Mouse (Mus musculus) thymus, adult 2 months (tissue): ENCODE results near the gene Eif2ak4. TPM values are rescaled to one million over a fixed set of nuclear protein-coding genes. Genes with fewer than 3 reads are reported as not detected.
A peak's percentile ranks its signal among the peaks of the same experiment; 100 is the strongest.

Experiments
- DNase-seq: peaks from one replicate; pipeline ENCODE4 v3.0.0; 2021
- H3K27ac ChIP-seq: fragments of 200-500 bp; 2 replicates; pipeline ENCODE4 v1.5.1; 2012; ENCODE audit warnings: low read length, control low read depth; ENCODE audit not compliant: control insufficient read depth, insufficient read depth
- H3K27me3 ChIP-seq: fragments of 200-500 bp; 2 replicates; pipeline ENCODE4 v1.6.1; 2012; ENCODE audit warnings: mild to moderate bottlenecking, low read length, moderate library complexity, mixed read lengths; ENCODE audit not compliant: control insufficient read depth, insufficient read depth
- H3K36me3 ChIP-seq: fragments of 200-500 bp; 2 replicates; pipeline ENCODE4 v1.6.1; 2012; ENCODE audit warnings: mild to moderate bottlenecking, low read length, moderate library complexity; ENCODE audit not compliant: control insufficient read depth, insufficient read depth
- H3K4me1 ChIP-seq: fragments of 200-500 bp; replicated peaks from 2 replicates; pipeline ENCODE4 v1.6.1; 2012; ENCODE audit warnings: low read length; ENCODE audit not compliant: control insufficient read depth, insufficient read depth
- H3K4me3 ChIP-seq: fragments of 200-500 bp; 2 replicates; pipeline ENCODE4 v1.5.1; 2012; ENCODE audit warnings: mild to moderate bottlenecking, low read length, control low read depth, moderate library complexity; ENCODE audit not compliant: control insufficient read depth, insufficient read depth
- CTCF ChIP-seq: fragments of 200-500 bp; IDR thresholded peaks from 2 replicates; pipeline ENCODE4 v1.5.1; 2012; ENCODE audit warnings: mild to moderate bottlenecking, control low read depth, low read length, moderate library complexity, borderline replicate concordance; ENCODE audit not compliant: control insufficient read depth, poor library complexity, insufficient read depth; ENCODE audit errors: extremely low read depth
- POLR2A ChIP-seq: fragments of 200-500 bp; IDR thresholded peaks from 2 replicates; pipeline ENCODE4 v1.6.1; 2012; ENCODE audit warnings: mild to moderate bottlenecking, low read length, control low read depth, moderate library complexity; ENCODE audit not compliant: control insufficient read depth, poor library complexity, insufficient read depth; ENCODE audit errors: extremely low read depth
- WGBS: fragments of 180-500 bp; shearing (Covaris S2); methylation state at CpG from one replicate; pipeline ENCODE4 v1.1.7; 2018; 5-methylcytosine and 5-hydroxymethylcytosine counted together
- polyA plus RNA-seq: library from polyadenylated mRNA; depleted of rRNA; stranded (reverse); fragments of >200 nt; gene quantifications from 2 replicates; pipeline ENCODE4 v1.2.3, GENCODE M21; 2012

The Eif2ak4 gene
- polyA plus RNA-seq, 1 experiment, result 9.0 TPM

GRCm38 (mm10) chr2:118418076-118418475 lies 29.7 kb downstream of the Eif2ak4 start:
- TF ChIP-seq POLR2A, result no peak
- TF ChIP-seq CTCF, result no peak
- Histone ChIP-seq H3K27me3 (no peaks in the 10 kb centered on the region), H3K4me1 (no peaks in the 10 kb centered on the region), H3K4me3 (no peak overlapping the region), H3K27ac (no peak overlapping the region), H3K36me3 (no peaks in the 10 kb centered on the region)
- WGBS, result 96% methylated on average over 4 of the region's 4 CpGs
- no peak for DNase-seq

GRCm38 (mm10) chr2:118421951-118422350 lies 33.5 kb downstream of the Eif2ak4 start:
- Histone ChIP-seq H3K36me3 (no peaks in the 10 kb centered on the region), H3K27ac (no peak overlapping the region), H3K4me1 (no peaks in the 10 kb centered on the region), H3K27me3 (no peaks in the 10 kb centered on the region), H3K4me3 (no peak overlapping the region)
- DNase-seq, result no peak
- WGBS, result 97% methylated on average over 15 of the region's 15 CpGs
- TF ChIP-seq CTCF (no peak), POLR2A (no peak)

- Histone ChIP-seq H3K27me3 (no peaks in the 10 kb centered on the region), H3K36me3 (no peaks in the 10 kb centered on the region), H3K4me3 (no peak overlapping the region), H3K4me1 (no peaks in the 10 kb centered on the region), H3K27ac (no peak overlapping the region)
- WGBS, result 93% methylated on average over 8 of the region's 8 CpGs
- DNase-seq, result no peak
- TF ChIP-seq CTCF, result no peak
- TF ChIP-seq POLR2A, result no peak
Measured at GRCm38 (mm10) chr2:118422385-118422784, 34.0 kb downstream of the Eif2ak4 start.

- Histone ChIP-seq H3K4me3 (no peak overlapping the region), H3K4me1 (no peaks in the 10 kb centered on the region), H3K27ac (no peak overlapping the region), H3K27me3 (no peaks in the 10 kb centered on the region), H3K36me3 (no peaks in the 10 kb centered on the region)
- TF ChIP-seq CTCF (no peak), POLR2A (no peak)
- 96% methylated on average over 6 of the region's 6 CpGs for WGBS
- no peak for DNase-seq
Measured at GRCm38 (mm10) chr2:118428296-118428695, 39.9 kb downstream of the Eif2ak4 start.

GRCm38 (mm10) chr2:118429297-118429696 lies 40.9 kb downstream of the Eif2ak4 start:
- Histone ChIP-seq H3K27me3 (no peaks in the 10 kb centered on the region), H3K4me1 (no peaks in the 10 kb centered on the region), H3K27ac (no peak overlapping the region), H3K36me3 (no peaks in the 10 kb centered on the region), H3K4me3 (no peak overlapping the region)
- TF ChIP-seq POLR2A, result no peak
- DNase-seq, result no peak
- 78% methylated on average over 9 of the region's 9 CpGs for WGBS

GRCm38 (mm10) chr2:118430630-118431029 lies 42.2 kb downstream of the Eif2ak4 start:
- WGBS, result 96% methylated on average over 16 of the region's 16 CpGs
- TF ChIP-seq POLR2A (no peak), CTCF (no peak)
- no peak overlapping the region for H3K4me3 ChIP-seq
- no peak overlapping the region for H3K27ac ChIP-seq
- no peaks in the 10 kb centered on the region for H3K36me3 ChIP-seq
- H3K27me3 ChIP-seq, result no peaks in the 10 kb centered on the region
- H3K4me1 ChIP-seq, result no peaks in the 10 kb centered on the region
- no peak for DNase-seq

- no peak overlapping the region for H3K27ac ChIP-seq
- no peaks in the 10 kb centered on the region for H3K4me1 ChIP-seq
- TF ChIP-seq CTCF (no peak), POLR2A (no peak)
Measured at GRCm38 (mm10) chr2:118431589-118431988, 43.2 kb downstream of the Eif2ak4 start.

More at GRCm38 (mm10) chr2:118431589-118431988, 43.2 kb downstream of the Eif2ak4 start:
- Histone ChIP-seq H3K36me3 (no peaks in the 10 kb centered on the region), H3K27me3 (no peaks in the 10 kb centered on the region), H3K4me3 (no peak overlapping the region)
- WGBS, result 89% methylated on average over 5 of the region's 5 CpGs
- peak; percentile 27 for DNase-seq
